Mouse (Mus musculus): ENCODE measurements around the gene Ier2.

DNA sequence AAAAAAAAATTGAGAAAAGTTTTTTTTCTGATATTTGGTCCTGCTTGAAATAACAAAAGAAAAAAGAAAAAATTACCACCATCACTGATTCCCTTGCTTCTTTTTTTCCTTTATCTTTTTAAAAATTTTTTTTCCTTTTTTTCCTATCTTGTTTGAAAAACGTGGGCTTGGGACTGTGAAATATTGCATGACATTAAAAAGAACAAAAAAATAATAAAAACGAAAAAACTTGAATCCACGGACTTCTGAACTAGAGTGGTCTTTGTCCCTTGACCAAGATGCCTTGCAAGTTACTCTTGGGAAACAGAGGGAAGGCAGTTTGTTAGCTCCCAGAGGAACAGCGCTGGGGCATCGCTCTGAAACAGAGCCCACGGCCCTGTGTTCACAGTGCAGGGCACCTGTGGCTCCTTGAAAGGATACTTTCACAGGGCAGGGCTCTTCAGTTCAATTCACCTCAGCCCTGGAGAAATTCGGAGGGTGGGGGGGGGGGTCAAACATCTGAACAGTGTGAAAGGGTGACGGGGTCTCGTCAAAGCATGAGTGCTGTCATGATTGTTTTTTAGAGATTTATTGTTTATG is 22.6 kb downstream of the Ier2 start:
- TF ChIP-seq POLR2A (IDR thresholded peaks at IDR 0.05; ENCODE audit: borderline replicate concordance, insufficient read depth, low read length) (no peak), CTCF (IDR thresholded peaks at IDR 0.05; ENCODE audit: borderline replicate concordance, insufficient read depth, low read depth, low read length) (no peak)

Measured in cerebellum, adult 2 months (tissue).